Mouse (Mus musculus) skeletal muscle tissue, adult 2 months (tissue): ENCODE measurements around the gene Atat1.

ENCODE experiments used
- DNase-seq: peaks from one replicate; pipeline ENCODE4 v3.0.0-alpha.2; 2012; ENCODE audit warnings: low read depth, low spot score

Gene Atat1

DNA sequence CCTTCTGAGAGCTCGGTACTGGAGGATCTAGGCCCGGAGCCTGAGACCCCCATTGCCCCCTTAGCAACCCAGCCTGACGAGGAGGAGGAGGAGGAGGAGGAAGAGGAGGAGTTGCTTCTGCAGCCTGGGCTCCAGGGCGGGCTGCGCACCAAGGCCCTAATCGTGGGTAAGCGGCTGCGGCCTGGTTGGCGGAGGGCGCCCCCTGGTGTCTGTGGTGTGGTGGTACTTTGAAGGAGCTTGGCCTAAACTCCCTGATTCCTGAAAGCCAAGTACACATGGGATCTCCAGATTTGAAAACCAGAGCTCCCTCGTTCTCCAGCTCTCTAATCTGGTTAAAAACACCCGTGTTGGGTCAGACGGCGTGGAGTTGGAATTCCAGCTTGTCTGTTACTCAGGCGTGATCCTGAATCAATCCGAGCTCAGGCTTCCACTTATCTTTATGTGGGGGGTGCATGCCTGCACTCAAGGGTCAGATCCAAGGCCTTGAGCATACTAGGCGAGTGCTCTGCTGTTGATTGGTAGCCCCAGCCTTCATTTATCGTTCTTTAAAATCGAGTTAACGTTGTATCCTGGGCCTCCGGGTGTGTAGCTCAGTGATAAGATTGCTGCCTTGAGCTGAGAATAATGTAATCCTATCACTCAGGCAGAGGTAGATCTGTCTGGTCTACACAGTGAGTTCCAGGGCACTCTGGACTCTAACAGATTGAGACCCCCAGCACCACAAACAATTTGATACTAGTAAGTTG is 35.9 kb downstream of the Atat1 start:
- peak; percentile 82 for DNase-seq

DNA sequence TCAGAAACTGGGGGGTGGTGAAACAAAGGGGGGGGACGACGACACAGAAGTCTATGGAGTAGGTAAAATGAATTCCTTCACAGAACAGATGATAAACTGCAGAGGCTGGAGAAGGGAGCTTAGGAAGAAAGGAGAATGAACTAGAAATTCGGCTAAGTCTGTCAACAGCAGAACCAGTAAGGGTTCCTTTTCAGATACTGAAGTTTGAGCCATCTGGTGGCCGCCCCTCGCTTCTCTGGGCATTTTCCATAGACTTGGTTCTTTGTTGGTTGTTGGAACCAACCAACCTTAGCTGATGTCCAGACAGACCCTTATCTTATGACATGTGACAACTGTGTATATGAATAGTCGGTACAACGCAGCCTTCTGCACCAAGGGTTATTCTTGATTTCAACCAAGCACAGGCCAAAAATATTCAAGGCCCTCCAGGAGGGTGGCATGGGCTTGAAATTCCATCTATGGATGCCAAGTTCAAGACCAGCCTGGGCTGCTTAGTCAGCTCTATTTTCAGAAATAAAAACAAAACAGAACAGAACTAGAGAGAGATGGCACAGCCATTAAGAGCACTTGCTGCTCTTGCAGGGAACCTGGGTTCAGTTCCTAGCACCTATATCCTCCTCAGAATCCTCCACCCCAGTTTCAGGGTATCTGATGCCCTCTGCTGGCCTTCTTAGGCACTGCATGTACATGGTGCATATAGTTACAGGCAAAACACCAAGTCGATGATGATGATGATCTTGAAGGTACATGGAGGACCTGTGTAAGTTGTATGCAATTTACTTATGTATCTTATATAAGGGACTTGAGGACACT is 38.8 kb downstream of the Atat1 start:
- no peak for DNase-seq

GRCm38 (mm10) chr17:35870151-35870883 is 39.6 kb downstream of the Atat1 start:
- peak; percentile 59 for DNase-seq

DNA sequence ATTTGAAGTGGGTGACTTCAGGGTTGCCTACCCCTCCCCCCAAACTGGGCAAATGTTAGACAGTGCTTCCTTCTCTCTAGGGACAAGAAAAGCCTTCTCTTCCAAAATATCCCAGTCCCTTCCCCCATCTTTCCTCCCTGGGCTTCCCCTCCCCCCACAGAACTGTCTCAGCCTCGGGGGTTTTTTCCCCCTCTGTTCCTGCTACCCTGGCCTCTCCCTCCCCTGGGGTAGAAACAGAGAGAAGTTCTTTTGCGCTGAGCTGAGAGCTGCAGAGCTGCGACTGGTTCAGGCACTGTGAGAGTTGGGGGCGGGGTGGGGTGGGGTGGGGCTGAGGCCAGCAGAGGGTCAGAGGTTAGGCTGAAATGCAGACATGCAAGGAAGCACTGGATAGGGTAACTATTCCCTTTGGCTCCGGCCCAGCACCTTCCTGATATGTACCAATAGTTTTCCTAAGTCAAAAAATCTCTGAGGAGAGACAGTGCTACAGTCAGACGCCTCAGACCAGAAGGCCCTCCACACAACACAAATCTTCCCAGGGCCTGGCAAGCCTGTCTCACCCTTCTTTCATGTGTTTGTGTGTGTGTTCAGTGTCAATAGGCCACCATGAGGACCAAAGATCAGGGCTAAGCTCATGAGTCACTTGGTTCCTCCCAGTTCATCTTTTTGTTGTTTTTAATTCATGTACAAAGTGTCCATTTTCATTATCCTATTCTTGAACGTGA is 40.4 kb downstream of the Atat1 start:
- DNase-seq = peak; percentile 35

- no peak for DNase-seq
These were observed 40.9 kb downstream of the Atat1 start for GRCm38 (mm10) chr17:35868961-35869345.

DNA sequence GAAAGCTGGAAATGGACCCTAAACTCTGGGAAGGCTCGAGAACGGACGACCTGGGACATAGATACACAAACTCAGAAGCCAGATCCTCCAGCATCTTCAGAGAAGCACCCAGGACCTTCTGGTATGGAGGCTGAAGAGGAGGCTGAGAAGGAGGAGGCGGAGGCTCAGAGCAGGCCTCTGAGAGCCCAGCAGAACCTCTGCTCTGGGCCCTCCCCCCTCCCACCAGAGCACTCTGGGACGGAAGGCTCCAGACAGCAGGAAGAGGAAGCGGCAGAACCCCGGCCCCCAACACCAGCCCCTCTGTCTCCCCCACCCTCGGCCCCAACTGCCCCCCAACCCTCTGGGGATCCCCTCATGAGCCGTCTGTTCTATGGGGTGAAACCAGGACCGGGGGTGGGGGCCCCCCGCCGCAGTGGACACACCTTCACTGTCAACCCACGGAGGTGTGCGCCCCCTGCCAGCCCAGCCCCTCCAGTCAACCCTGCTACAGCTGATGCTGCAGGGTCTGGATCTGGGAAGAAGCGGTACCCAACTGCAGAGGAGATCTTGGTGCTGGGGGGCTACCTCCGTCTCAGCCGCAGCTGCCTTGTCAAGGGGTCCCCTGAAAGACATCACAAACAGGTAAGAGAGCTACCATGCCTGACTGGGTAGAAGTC is 41.6 kb downstream of the Atat1 start:
- DNase-seq = peak; percentile 47

GRCm38 (mm10) chr17:35866911-35867890 is 42.7 kb downstream of the Atat1 start:
- DNase-seq = no peak

- peak; percentile 54 for DNase-seq
These were observed 43.5 kb downstream of the Atat1 start for GRCm38 (mm10) chr17:35866281-35866831.

- peak; percentile 70 for DNase-seq
These were observed 44.2 kb downstream of the Atat1 start, which contains the start of gene Ppp1r18 for GRCm38 (mm10) chr17:35865481-35866280. TSS of gene Ppp1r18 (plus strand) at chr17:35865593.

- DNase-seq = no peak
These were observed 45.0 kb downstream of the Atat1 start for GRCm38 (mm10) chr17:35864832-35865353.

DNA sequence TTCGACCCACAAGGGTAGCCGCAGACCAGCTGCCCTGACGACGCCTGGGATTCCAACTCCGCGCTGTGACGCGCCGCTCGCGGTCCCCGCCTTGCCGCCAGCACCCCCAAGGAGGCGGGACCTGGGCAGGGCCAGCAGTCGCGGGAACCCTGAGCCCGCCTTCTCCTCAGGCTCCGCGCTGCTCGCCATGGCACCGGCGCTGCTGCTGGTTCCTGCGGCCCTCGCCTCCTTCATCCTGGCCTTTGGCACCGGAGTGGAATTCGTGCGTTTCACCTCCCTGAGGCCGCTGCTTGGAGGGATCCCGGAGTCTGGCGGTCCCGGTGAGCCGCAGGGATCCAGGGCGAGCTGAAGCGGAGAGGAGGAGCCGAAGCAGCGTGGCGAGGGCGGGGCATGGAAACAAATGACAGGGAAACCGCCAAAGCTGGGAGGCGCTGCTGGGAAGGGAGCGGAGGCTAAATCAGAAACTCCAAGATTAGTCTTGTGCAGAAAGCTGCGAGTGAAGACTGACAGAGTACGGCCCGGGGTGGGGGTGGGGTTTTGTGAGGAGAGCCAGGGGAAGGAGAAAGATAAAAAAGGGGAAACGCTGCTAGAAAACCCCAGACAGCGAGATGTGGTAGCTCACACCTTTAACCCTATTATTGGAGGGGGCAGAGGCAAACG is 48.5 kb downstream of the Atat1 start, which contains the start of gene Nrm:
Gene Nrm, plus strand, starts transcription at position 121 of the 660 bp plus-strand sequence.
- peak; percentile 66 for DNase-seq

DNA sequence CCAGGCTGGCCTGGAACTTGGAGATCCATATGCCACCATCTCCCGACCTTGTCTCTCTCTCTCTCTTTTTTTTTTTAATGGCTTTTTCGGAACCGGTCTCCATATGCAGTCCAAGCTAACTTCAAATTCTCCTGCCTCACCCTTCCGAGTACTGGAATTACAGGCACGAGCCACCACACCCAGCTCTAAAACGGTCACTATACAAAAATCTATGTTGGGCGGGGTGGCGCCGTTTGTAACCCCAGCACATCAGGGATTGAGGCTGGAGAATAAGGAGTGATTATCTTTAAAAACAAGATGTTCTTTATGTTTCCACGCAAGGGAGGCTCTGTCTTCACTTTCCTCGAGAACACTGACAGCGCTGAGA is 49.1 kb downstream of the Atat1 start:
- DNase-seq = no peak

- DNase-seq = no peak
These were observed 50.0 kb downstream of the Atat1 start for GRCm38 (mm10) chr17:35859835-35860234.

DNA sequence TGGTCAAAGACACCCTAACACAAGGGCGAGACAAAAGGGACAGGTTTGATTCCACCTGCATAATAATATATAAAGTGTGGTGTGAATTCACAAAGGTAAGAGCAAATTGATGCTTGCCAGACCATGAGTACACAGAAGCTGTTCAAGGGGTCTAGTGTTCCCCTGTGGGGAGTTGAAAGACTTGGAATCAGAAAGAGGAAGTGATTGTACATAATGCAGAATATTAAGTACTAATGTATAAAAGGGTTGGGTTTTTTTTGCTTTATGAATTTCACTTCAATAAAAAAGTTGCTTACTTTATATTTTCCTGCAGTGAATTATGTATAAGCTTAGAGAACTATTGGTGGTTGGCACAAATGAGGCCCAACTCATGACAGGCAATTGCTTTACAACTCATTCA is 50.5 kb downstream of the Atat1 start:
- no peak for DNase-seq

- DNase-seq = no peak
These were observed 58.9 kb downstream of the Atat1 start for GRCm38 (mm10) chr17:35850974-35851373.

- no peak for DNase-seq
These were observed 61.8 kb downstream of the Atat1 start for GRCm38 (mm10) chr17:35848112-35848511.
